Mouse (Mus musculus): ENCODE measurements around the gene Cebpg.

The Cebpg gene

GRCm38 (mm10) chr7:35025409-35026275 lies 30.7 kb downstream of the Cebpg start:
- DNase-seq (ENCODE audit: low spot score): no peak

GRCm38 (mm10) chr7:35024426-35024825 lies 31.9 kb downstream of the Cebpg start:
- DNase-seq (ENCODE audit: low spot score): no peak

GRCm38 (mm10) chr7:35023251-35023650 lies 33.1 kb downstream of the Cebpg start:
- DNase-seq (ENCODE audit: low spot score): no peak

- DNase-seq (ENCODE audit: low spot score): no peak
Observed at GRCm38 (mm10) chr7:35021365-35021764, 35.0 kb downstream of the Cebpg start.

- DNase-seq (ENCODE audit: low spot score): no peak
Observed at GRCm38 (mm10) chr7:35015252-35015651, 41.1 kb downstream of the Cebpg start.

GRCm38 (mm10) chr7:35013228-35013627 lies 43.1 kb downstream of the Cebpg start:
- no peak for DNase-seq (ENCODE audit: low spot score)

GRCm38 (mm10) chr7:35006661-35007060 lies 49.7 kb downstream of the Cebpg start:
- DNase-seq (ENCODE audit: low spot score): no peak

- DNase-seq (ENCODE audit: low spot score): no peak
Observed at GRCm38 (mm10) chr7:35003171-35003737, 53.1 kb downstream of the Cebpg start.

GRCm38 (mm10) chr7:35000839-35001238 lies 55.5 kb downstream of the Cebpg start:
- DNase-seq (ENCODE audit: low spot score): no peak

Measured in ovary, adult 18-20 months (tissue).